Mouse (Mus musculus) hindbrain, embryonic 14.5 days (tissue): ENCODE data around the gene Spata31d1a. TPM values are rescaled to one million over a fixed set of nuclear protein-coding genes. Genes with fewer than 3 reads are reported as not detected.
A peak's percentile ranks its signal among the peaks of the same experiment; 100 is the strongest.
"Not testable (repeated sequence)": the region's sequence is repeated elsewhere in the genome, so short reads cannot be mapped to it uniquely, and the experiment has no call there.

ENCODE experiments used
- ATAC-seq: fragments of 200-750 bp; cut with Nextera tagmentation; 2 replicates; pipeline ENCODE4 v1.8.0; 2017; ENCODE audit warnings: moderate number of reproducible peaks, mild to moderate bottlenecking, moderate TSS enrichment, moderate library complexity; ENCODE audit not compliant: low FRiP score
- DNase-seq: peaks from one replicate; pipeline ENCODE4 v3.0.0-alpha.2; 2015; ENCODE audit warnings: low spot score
- H3K27ac ChIP-seq: fragments of 300-500 bp; sonication (generic); 2 replicates; pipeline ENCODE4 v1.5.1; 2014; ENCODE audit warnings: mild to moderate bottlenecking, moderate library complexity
- H3K27me3 ChIP-seq: fragments of 300-500 bp; sonication (generic); 2 replicates; pipeline ENCODE4 v1.6.1; 2014; ENCODE audit warnings: mild to moderate bottlenecking, low read length, mixed read lengths; ENCODE audit not compliant: control insufficient read depth, insufficient read depth
- H3K36me3 ChIP-seq: fragments of 300-500 bp; sonication (generic); replicated peaks from 2 replicates; pipeline ENCODE4 v1.6.1; 2014; ENCODE audit not compliant: control insufficient read depth, insufficient read depth
- H3K4me1 ChIP-seq: fragments of 300-500 bp; sonication (generic); replicated peaks from 2 replicates; pipeline ENCODE4 v1.6.1; 2014; ENCODE audit warnings: antibody characterized with exemption, low read length, mixed read lengths; ENCODE audit not compliant: control insufficient read depth, insufficient read depth
- H3K4me2 ChIP-seq: fragments of 300-500 bp; sonication (generic); replicated peaks from 2 replicates; pipeline ENCODE4 v1.6.1; 2014; ENCODE audit warnings: mild to moderate bottlenecking, moderate library complexity
- H3K4me3 ChIP-seq: fragments of 300-500 bp; sonication (generic); replicated peaks from 2 replicates; pipeline ENCODE4 v1.5.1; 2014; ENCODE audit warnings: mild to moderate bottlenecking, low read length
- H3K9ac ChIP-seq: fragments of 300-500 bp; sonication (generic); 2 replicates; pipeline ENCODE4 v1.6.1; 2014
- H3K9me3 ChIP-seq: fragments of 300-500 bp; sonication (generic); 2 replicates; pipeline ENCODE4 v1.6.1; 2016; ENCODE audit warnings: low read length; ENCODE audit not compliant: control insufficient read depth
- WGBS: fragments of 180-500 bp; shearing (Covaris S2); extraction: QIAGEN DNeasy Blood & Tissue Kit; methylation state at CpG from one replicate; pipeline ENCODE4 v1.1.7; 2014; 5-methylcytosine and 5-hydroxymethylcytosine counted together
- polyA plus RNA-seq: library from polyadenylated mRNA; unstranded; fragments of >200 nt; fragmentation: Nextera tagmentation; extraction: Ambion mirVana; gene quantifications from 2 replicates; pipeline ENCODE4 v1.2.1, GENCODE M21; 2014

The Spata31d1a gene
- polyA plus RNA-seq, 1 experiment from 2014 or later, result 0.16 TPM

DNA sequence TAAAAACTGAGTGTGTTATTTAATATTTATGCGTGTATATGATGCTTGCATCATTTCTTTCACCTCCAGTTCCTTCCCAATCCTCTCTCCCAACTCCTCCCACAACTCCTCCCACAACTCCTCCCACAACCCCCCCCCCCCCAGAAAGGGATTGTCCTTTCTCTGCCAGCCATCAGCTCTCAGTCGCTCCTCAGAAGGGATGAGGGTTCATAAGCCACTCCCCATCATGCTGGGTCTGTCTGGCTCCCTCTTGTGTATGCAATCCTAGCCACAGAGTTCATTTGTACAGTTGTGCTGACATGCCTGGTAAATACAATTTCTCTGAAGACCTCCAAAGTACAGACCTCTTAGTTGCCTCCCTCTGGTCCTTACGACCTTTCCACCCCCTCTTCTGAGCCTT lies 25.1 kb upstream of the Spata31d1a start:
- Histone ChIP-seq H3K27ac (no peak overlapping the region), H3K27me3 (no peaks in the 10 kb centered on the region), H3K4me3 (no peak overlapping the region), H3K4me2 (no peak overlapping the region), H3K9ac (no peak overlapping the region), H3K4me1 (no peaks in the 10 kb centered on the region), H3K9me3 (no peaks in the 10 kb centered on the region), H3K36me3 (no peaks in the 10 kb centered on the region)
- DNase-seq, result peak; percentile 33
- WGBS, result 32% methylated on average over 3 of the region's 3 CpGs
- ATAC-seq, result 0 out of 2 replicates have a peak, but pooled peaks have one; percentile 55

DNA sequence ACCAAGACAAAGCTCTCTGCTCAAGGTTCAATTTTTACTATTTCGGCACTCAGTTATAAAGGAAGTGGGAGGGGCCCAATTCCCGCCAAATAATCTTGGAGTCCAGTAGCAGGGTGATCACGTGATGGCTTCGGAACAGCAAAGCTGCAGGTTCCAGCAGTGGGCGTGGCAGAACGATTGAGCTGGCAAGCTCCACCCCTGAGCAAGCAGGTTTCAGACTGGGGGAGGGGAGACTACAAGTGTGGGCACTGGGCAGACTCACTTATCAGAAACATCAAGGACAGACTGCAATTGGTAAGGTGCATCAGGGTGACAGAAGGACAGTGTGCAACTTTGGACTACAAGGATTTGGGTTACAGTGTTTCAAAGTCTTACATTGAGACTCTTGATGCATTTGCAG lies 24.2 kb upstream of the Spata31d1a start:
- DNase-seq, H3K27me3 ChIP-seq, H3K4me1 ChIP-seq, H3K9ac ChIP-seq, H3K9me3 ChIP-seq, H3K27ac ChIP-seq, H3K4me2 ChIP-seq, H3K36me3 ChIP-seq, ATAC-seq, H3K4me3 ChIP-seq: not testable (repeated sequence)
- 44% methylated on average over 6 of the region's 6 CpGs for WGBS

- Histone ChIP-seq H3K36me3 (no peaks in the 10 kb centered on the region), H3K9ac (no peak overlapping the region), H3K4me2 (no peak overlapping the region), H3K4me3 (no peak overlapping the region), H3K27me3 (no peaks in the 10 kb centered on the region), H3K4me1 (no peaks in the 10 kb centered on the region), H3K27ac (no peak overlapping the region), H3K9me3 (no peaks in the 10 kb centered on the region)
- 77% methylated on average over 2 of the region's 4 CpGs for WGBS
- ATAC-seq, result no peak
- no peak for DNase-seq
Observed at GRCm38 (mm10) chr13:59733936-59734335, 23.8 kb upstream of the Spata31d1a start.

GRCm38 (mm10) chr13:59731652-59732051 lies 21.5 kb upstream of the Spata31d1a start, which contains the start of gene Spata31d1d:
TSS of gene Spata31d1d (minus strand) at chr13:59731752.
- Histone ChIP-seq H3K9ac (no peak within 1 kb of the TSS), H3K9me3 (no peaks in the 10 kb centered on the region), H3K36me3 (no peaks in the 10 kb centered on the region), H3K4me2 (no peak within 1 kb of the TSS), H3K4me1 (no peaks in the 10 kb centered on the region), H3K27ac (no peak within 1 kb of the TSS), H3K4me3 (no peak within 1 kb of the TSS), H3K27me3 (no peaks in the 10 kb centered on the region)
- WGBS, result 44% methylated on average over 6 of the region's 7 CpGs
- no peak for DNase-seq
- ATAC-seq, result no peak

DNA sequence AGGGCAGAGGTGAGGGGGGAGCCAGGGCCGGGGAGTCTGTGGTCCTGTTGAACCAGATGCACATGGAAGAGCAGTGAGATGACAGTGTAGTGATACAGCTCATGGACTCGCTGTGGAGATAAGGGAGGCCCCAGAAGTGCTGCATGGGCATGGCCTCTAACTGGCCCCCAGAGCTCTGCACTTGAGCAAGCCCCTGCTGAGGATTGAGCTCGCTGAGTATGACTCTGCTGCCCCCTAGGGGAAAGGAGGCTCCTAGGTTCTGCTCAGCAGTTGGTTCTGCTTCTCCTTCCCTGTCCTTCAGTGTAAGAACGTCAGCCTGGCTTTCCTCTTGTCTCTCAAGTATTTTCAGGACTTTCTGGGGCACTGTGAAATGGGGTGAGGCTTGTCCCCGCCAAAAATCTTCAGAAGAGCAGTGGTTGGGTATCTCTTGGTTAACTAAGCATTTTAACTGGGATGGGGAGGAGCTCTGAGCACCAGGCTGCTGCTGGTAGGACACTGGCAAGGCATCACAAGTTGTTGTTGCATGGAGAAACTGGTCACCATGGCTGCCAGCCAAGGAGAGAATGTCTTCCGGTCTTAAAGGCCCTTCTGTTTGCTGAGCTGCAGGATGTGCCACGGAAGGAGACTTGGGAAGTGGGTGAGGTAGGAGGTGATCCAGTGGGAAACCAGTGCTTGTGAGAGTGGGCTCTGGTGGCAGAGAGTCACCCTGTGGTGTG lies 18.4 kb upstream of the Spata31d1a start:
- H3K9ac ChIP-seq, result no peak overlapping the region
- 25% methylated on average over 7 of the region's 7 CpGs for WGBS
- no peaks in the 10 kb centered on the region for H3K36me3 ChIP-seq
- DNase-seq (peak; percentile 86), ATAC-seq (peak; percentile 77; the same call in 1 of the 2 replicates)
- no peak overlapping the region for H3K4me2 ChIP-seq
- no peaks in the 10 kb centered on the region for H3K27me3 ChIP-seq
- H3K4me3 ChIP-seq, result no peak overlapping the region
- H3K4me1 ChIP-seq, result no peaks in the 10 kb centered on the region
- no peak overlapping the region for H3K27ac ChIP-seq
- no peaks in the 10 kb centered on the region for H3K9me3 ChIP-seq

DNA sequence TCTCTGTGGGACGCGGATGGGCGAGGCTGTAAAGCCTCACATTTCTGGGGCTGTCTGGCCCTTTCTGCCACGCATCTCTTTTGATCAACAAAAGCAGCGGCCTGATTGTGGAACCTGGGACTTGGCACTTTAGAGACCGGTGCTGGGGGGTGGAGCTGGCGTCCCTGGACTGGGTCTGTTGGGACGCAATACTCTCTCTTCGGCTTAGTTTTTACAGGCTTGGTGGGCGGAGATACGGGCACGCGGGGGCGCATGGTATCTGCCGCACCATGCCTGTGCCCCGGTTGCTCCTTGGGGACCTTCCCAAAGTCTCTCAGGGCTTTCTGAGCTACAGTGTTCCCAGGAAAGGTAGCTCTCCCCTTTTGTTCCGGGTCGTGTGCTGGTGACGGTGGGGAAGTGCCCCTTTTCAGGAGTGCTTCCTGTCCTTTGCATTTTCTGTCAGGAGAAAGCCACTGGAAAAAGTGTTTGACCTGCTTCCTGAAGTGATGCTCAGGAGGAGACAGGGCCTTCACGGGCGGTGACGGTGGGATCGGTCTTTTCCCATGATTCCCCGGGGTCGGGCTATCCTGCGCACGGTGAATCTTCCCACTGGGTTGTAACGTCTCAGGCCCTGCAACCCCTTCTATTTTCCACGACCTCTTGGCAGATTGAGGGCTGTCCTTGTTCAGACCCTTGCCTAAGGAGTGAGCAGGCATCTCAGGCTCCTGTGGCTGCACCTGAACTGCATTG lies 16.2 kb upstream of the Spata31d1a start:
- H3K4me2 ChIP-seq, result peak overlapping the region; percentile 31
- H3K27ac ChIP-seq, result no peak overlapping the region
- H3K9ac ChIP-seq, result peak overlapping the region; percentile 12; the same call in 1 of the 2 replicates
- H3K4me1 ChIP-seq, result no peaks in the 10 kb centered on the region
- no peaks in the 10 kb centered on the region for H3K27me3 ChIP-seq
- no peaks in the 10 kb centered on the region for H3K36me3 ChIP-seq
- DNase-seq (no peak), ATAC-seq (no peak)
- no peak overlapping the region for H3K4me3 ChIP-seq
- 35% methylated on average over 29 of the region's 29 CpGs for WGBS
- H3K9me3 ChIP-seq, result no peaks in the 10 kb centered on the region

DNA sequence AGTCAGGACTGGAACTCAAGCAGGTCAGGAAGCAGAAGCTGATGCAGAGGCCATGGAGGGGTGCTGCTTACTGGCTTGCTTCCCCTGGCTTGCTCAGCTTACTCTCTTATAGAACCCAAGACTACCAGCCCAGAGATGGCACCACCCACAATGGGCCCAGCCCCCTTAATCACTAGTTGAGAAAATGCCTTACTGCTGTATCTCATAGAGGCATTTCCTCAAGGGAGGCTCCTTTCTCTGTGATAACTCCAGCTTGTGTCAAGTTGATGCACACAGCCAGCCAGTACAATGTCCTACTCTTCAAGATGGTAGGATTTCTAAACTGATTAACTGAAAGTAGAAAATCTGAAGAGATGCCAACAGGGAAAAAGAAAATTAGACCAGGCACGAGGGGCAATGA lies 12.0 kb upstream of the Spata31d1a start:
- not testable (repeated sequence) for H3K9me3 ChIP-seq, DNase-seq, H3K4me2 ChIP-seq, H3K36me3 ChIP-seq, ATAC-seq, H3K27ac ChIP-seq, H3K4me3 ChIP-seq, H3K27me3 ChIP-seq, H3K4me1 ChIP-seq, H3K9ac ChIP-seq
- 90% methylated on average over 1 of the region's 1 CpGs for WGBS

- 76% methylated on average over 1 of the region's 1 CpGs for WGBS
- no peak overlapping the region for H3K4me3 ChIP-seq
- no peaks in the 10 kb centered on the region for H3K27me3 ChIP-seq
- no peak overlapping the region for H3K9ac ChIP-seq
- H3K27ac ChIP-seq, result no peak overlapping the region
- no peak overlapping the region for H3K4me2 ChIP-seq
- H3K9me3 ChIP-seq, result no peaks in the 10 kb centered on the region
- ATAC-seq (no peak), DNase-seq (no peak)
- no peaks in the 10 kb centered on the region for H3K36me3 ChIP-seq
- H3K4me1 ChIP-seq, result no peaks in the 10 kb centered on the region; the same call in 1 of the 2 replicates
Observed at GRCm38 (mm10) chr13:59719475-59719874, 9.3 kb upstream of the Spata31d1a start.

GRCm38 (mm10) chr13:59718857-59719440 lies 8.8 kb upstream of the Spata31d1a start:
- not testable (repeated sequence) for ATAC-seq, H3K36me3 ChIP-seq, H3K27me3 ChIP-seq, H3K4me3 ChIP-seq, H3K9me3 ChIP-seq, H3K27ac ChIP-seq, H3K4me2 ChIP-seq, H3K4me1 ChIP-seq, H3K9ac ChIP-seq
- WGBS, result 30% methylated on average over 6 of the region's 6 CpGs
- DNase-seq, result peak; percentile 28
